Mouse (Mus musculus): Measurements from ENCODE around the gene Slc11a2.
"Not testable (repeated sequence)": the region's sequence is repeated elsewhere in the genome, so short reads cannot be mapped to it uniquely, and the experiment has no call there.

Slc11a2 gene

GRCm38 (mm10) chr15:100436112-100436511 lies 11.2 kb upstream of the Slc11a2 start:
- no peak for DNase-seq (ENCODE audit: low spot score in 2 of 2)

- DNase-seq (ENCODE audit: low spot score in 2 of 2): no peak
Observed at GRCm38 (mm10) chr15:100433234-100433633, 8.4 kb upstream of the Slc11a2 start.

GRCm38 (mm10) chr15:100429959-100430565 lies 5.2 kb upstream of the Slc11a2 start:
- DNase-seq (ENCODE audit: low spot score in 2 of 2): no peak

DNA sequence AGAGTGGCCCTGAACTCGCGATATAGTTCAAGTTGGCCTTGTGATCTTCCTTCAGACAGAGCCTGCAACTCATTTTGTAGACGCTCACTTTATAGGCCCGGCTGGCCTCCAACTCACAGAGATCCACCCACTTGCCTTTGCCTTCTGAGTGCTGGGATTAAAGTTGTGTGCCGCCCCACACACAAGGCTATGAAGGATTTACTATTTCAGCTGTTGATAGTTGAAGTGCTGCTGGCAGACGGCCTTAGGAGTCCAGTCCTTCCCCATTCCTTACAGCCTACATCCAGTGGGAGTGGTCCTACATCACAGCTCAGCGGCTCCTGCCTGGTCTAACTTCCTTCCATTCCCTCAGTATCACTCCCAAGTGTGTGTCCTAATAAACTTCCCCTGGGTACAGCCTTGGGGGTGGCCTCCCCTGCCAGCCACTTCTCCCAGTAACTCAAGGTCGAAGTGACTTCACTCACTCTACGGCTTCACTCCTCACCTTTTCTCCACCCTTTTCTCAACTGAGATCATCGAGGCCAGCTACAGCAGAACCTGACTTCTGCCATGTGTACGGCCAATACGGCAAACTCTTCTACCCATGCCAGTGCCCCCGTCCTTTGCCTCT lies 3.5 kb upstream of the Slc11a2 start:
- DNase-seq (ENCODE audit: low spot score in 2 of 2): no peak

GRCm38 (mm10) chr15:100423916-100424315 lies 956 bp downstream of the Slc11a2 start:
- no peak for DNase-seq (ENCODE audit: low spot score in 2 of 2)

DNA sequence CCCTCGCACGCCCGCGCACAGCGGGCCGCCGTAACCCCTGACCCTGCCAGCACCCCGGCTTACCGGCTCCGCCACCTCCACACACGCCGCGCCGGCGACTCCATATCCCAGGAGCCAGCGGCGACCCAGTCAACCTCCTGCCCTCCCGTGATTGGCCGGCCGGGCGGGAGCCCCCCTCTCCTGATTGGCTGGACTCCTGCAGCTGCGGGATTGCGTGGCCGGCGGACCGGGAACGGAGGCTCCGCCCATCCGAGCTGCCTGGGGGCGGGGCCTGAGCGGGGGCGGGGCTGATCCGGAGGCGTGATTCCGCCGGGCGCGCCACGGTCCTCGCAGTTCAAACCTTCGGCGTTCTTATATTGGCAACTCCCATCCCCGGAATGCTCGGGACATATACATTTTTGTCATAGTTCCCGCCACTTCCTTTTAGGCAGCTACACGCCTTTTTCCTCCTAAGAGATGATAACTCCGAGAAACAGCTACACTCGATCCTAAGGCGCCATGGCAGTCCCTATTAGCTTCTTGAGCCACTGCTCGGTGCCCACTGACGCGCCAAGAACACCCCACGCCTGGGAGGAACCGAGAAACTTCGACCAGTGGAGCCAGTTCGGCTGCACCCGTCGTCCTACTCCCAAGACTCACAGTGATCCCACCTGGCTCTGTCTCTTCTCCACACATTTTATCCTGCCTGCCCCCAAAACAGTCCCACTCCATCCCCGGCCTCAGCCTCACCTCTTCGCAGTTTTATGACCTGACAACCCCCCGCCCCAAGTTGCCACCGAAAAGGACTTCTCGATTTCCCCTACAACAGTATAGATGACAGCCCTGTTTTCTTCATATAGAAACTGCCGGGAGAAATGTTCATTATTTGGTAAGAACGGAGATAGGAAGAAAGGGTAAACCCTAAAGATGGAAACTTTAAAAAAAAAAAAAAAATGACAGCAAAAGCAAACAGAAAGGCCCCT lies 1.7 kb downstream of the Slc11a2 start:
- peak; percentile 96 for DNase-seq (ENCODE audit: low spot score in 2 of 2)

DNA sequence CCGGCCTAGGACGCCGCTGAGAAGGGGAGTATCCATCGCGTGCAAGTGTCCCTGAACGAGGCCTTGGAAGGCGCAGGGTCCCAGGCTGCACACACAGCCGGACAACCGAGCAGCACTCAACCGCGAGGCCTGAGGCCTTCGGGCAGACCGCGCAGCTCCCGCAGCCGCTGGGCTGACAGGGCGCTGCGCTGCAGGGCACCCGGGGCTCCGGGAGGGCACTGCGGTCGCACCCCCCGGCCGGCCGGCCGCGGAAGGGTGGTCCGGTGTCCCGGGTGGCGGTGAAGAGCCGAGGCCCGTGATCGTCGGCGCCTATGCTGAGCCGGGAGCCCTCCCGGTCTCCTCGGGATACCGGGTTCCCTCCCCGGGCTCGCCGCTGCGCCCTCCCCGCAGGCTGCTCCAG lies 2.4 kb downstream of the Slc11a2 start:
- DNase-seq (ENCODE audit: low spot score in 2 of 2): peak in 1 of 2 experiments; percentile 18

GRCm38 (mm10) chr15:100421758-100422197 lies 3.1 kb downstream of the Slc11a2 start, which contains the start of gene Gm5475:
Gm5475 (plus strand) TSS chr15:100422147.
- not testable (repeated sequence) for DNase-seq (ENCODE audit: low spot score in 2 of 2)

DNA sequence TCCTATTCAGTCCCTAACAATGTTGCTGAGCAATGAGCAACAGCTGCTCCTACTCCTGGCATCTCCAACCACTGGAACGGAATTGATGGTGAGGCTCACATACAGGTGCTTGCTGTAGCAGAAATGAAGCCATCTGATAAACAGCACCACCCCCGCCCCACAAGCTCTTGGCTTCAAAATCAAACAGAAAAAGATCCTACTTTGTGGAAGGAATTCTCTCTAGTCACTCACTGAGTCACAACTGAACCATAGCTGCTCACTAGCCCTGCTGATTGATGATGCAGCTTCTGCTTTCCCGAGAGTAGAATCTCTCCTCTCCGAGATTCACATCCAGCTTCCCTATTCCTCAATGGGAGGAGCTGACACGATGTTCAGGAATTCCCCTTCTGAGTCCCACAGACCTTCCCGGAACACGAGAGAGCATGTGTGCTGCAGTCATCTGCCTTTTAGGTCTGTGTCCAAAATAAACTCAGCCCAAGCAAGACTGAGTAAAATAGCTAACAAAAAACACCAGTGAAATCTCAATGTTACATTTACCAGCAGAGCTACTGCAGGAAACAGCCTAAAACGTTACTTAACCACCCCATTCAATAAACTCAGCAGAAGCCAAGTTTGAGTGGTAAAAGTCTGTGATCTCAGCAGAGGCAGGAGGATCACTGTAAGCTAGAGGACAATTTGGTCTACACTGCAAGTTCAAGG lies 3.7 kb downstream of the Slc11a2 start:
- DNase-seq (ENCODE audit: low spot score in 2 of 2): peak in 1 of 2 experiments; percentile 20

GRCm38 (mm10) chr15:100419901-100420745 lies 4.7 kb downstream of the Slc11a2 start:
- no peak for DNase-seq (ENCODE audit: low spot score in 2 of 2)

GRCm38 (mm10) chr15:100419311-100419710 lies 5.6 kb downstream of the Slc11a2 start:
- DNase-seq (ENCODE audit: low spot score in 2 of 2): no peak

DNA sequence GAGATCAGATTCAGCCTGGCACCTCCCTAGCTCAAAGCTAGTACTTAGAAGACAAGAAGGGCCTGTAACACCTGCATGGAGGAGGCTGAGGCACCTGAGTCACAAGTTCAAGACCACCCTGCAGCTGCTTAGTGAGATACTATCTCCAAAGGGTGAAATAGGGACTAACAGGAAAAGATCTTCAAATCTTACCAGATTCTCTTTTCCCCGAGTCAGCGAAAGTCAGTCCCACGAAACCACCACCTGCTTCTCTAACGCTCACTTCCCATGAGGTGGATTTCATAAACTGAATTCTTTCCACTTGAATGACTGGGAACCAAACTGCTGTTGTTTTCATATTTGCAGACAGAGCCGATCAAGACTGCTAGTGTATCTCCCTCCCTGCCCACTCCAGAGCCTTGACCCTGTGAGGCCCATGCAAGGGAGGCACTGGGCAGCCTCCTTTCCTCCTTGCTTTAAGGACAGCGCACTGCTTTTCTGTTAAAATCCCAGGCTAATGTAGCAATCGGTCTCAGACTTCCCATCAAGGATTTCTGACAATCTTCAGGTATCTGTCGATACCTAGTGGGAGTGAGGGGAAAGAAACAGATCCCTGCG lies 6.9 kb downstream of the Slc11a2 start:
- no peak for DNase-seq (ENCODE audit: low spot score in 2 of 2)

DNA sequence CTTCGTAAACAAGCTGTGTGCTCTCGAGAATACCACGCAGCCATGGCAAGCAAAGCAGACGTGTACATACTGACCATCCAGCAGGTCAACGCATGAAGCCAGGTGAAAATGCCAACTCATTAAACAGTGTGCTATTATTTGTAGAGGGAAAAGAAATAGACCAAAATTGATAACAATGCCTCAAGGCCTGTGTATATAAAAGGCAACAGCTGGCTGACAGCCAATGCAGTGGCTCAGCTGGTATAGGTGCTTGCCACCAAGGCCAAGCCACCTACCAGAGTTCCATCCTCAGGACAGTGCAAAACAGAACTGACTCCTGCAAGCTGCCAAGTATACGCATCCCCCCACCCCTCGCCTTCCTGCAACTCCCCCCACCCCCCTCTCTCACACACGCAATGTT lies 9.2 kb downstream of the Slc11a2 start:
- no peak for DNase-seq (ENCODE audit: low spot score in 2 of 2)

- no peak for DNase-seq (ENCODE audit: low spot score in 2 of 2)
Observed at GRCm38 (mm10) chr15:100414942-100415341, 9.9 kb downstream of the Slc11a2 start.

DNA sequence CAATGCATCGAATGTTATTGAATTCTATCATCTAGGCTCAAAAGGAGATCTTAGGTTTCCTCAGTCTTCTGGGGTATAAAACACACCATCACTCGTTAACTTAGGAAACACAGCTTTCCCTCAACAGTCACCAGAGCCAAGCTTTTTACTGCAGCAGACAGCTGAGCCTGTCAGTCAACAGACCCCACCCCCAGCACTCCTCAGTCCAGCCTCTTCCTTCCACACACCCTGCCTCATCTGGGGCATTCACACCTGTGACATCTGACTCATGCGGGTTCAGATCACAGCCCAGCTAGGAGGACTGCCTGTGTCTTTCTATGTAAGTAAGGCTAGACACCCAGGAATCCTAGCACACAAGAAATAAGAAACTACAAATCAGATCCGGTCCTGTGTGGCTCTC lies 10.9 kb downstream of the Slc11a2 start:
- DNase-seq (ENCODE audit: low spot score in 2 of 2): no peak

- DNase-seq (ENCODE audit: low spot score in 2 of 2): no peak
Observed at GRCm38 (mm10) chr15:100413306-100413705, 11.6 kb downstream of the Slc11a2 start.

- no peak for DNase-seq (ENCODE audit: low spot score in 2 of 2)
Observed at GRCm38 (mm10) chr15:100411731-100412130, 13.1 kb downstream of the Slc11a2 start.

DNA sequence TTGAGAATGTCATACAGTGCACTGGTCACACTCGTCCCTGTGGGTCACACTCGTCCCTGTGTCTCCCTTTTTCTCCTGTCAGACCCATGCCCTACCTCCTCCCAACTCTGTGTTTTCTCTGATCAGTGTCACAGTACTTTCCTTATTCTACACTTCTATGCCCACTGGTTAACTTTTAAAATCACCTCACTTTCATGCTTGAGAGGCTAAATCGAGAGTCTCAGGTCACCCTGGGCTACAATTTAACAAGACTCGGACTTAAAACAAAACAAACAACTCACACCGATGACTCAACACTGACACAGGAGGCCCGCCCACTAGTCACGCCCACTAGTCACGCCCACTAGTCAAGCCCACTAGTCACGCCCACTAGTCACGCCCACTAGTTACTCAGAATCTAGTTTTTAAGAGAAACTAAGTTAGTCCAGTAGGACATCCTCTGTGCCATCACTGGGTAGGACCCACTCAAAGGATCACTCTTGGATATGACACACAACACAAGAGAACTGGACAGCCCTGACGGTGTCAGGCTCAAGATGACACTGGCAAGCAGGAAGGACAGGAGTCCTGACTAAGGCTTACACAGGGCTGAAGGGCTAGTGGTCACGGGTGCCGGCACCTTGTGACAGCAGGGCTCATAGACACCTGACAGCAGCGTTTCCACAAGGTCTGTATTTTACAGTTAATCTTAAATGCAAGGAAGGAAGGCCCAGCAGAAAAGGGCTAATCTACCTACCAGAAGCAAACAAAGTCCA lies 13.8 kb downstream of the Slc11a2 start:
- no peak for DNase-seq (ENCODE audit: low spot score in 2 of 2)

DNA sequence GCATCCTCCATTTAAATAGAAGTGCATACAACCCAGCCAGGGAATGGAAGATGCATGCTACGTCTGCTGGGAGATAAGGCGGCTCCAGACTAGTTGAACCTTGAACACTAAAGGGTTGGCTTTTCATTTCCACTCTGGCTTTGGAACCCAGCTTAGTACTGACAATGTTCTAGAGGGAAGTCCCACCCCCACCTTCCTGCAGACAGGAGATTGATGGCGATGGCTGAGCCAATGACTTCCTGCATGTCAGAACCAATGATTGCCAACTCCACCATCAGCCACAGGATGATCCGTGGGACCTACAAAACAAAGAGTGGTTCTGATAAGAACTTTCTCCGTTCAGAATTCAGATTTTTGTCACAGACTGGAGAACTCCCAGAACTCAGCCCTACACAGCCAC lies 18.8 kb downstream of the Slc11a2 start:
- no peak for DNase-seq (ENCODE audit: low spot score in 2 of 2)
